Mouse (Mus musculus) liver, embryonic 14.5 days (tissue): Measurements from ENCODE around the gene Zfp579.

Experiments used
- CTCF ChIP-seq: IDR thresholded peaks from 2 replicates; pipeline ENCODE4 v1.5.1; 2016; ENCODE audit warnings: antibody characterized with exemption, low read depth, control low read depth
- EP300 ChIP-seq: IDR thresholded peaks from 2 replicates; pipeline ENCODE4 v1.6.1; 2016; ENCODE audit warnings: antibody characterized with exemption, low read depth

DNA sequence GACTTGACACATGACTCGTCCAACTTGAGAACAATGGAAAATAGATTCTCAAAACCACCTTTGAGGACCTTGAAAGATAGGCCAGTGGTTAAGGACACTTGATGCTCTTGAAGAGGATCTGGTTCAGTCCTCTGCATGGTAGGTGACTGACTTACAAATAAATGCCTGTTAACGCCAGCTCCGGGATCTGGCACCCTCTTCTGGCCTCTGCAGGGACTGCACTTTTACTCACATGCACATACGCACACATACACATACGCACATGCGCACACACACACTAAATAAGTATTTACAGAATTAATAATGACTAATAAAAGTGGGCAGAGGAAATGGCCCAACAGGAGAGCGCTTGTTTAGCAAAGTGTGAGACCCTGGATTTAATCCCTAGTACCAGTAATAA is 19.1 kb downstream of the Zfp579 start:
- TF ChIP-seq CTCF (peak; percentile 52), EP300 (no peak)
